26 mouse cellular contexts compared by ENCODE assay signal in genomic region chr1:181453106-181453505, GRCm38 (mm10). TPM values are rescaled to one million over a fixed set of nuclear protein-coding genes. Genes with fewer than 3 reads are reported as not detected.
"Had no signal": no experiment of that assay in that cellular context is flagged by ENCODE, and none has a peak within 500 bp of the region (broad histone marks: within the 10 kb centered on the region; RNA-seq: fewer than 3 reads in every experiment).

No protein-coding gene starts in this region.

- DNase-seq: gastrocnemius, adult 2 months; gastrocnemius, postnatal 10 days; gastrocnemius, postnatal 25 days; heart, adult 11 months; heart, adult 2 months; heart, postnatal 14 days; heart, postnatal 36 days; kidney, adult 11 months; kidney, adult 2 months; kidney, adult 9 months; kidney, postnatal 14 days; kidney, postnatal 36 days; liver; liver, embryonic 13.5 days had no signal

RNA-seq across cellular contexts. Expression of gene Ccdc121, which starts 58.1 kb away (rescaled TPM):
- total RNA-seq: gastrocnemius, adult 2 months; gastrocnemius, postnatal 10 days; gastrocnemius, postnatal 25 days; gastrocnemius, postnatal 4 days; heart, adult 2 months; heart, postnatal 14 days; heart, postnatal 36 days; hematopoietic stem cell, adult 5-6 weeks had no signal
- polyA plus RNA-seq: hindbrain, embryonic 11.5 days; hindbrain, embryonic 13.5 days; hindbrain, embryonic 15.5 days; intestine, embryonic 14.5 days; intestine, embryonic 16.5 days; kidney, adult 2 months; large intestine, adult 2 months; limb, embryonic 10.5 days; limb, embryonic 12.5 days; liver, embryonic 11.5 days; liver, embryonic 13.5 days; liver, embryonic 15.5 days had no signal
